Comparison of ENCODE assay signal across 8 mouse cellular contexts in genomic region chr6:122495082-122495881, GRCm38 (mm10). TPM values are rescaled to one million over a fixed set of nuclear protein-coding genes. Genes with fewer than 3 reads are reported as not detected.
A peak's percentile ranks its signal among the peaks of the same experiment; 100 is the strongest.
DNase-seq lines count a peak whose midpoint lies in the region; ATAC-seq and TF ChIP-seq lines count a peak whose summit lies in the region.
"Had no signal": no experiment of that assay in that cellular context is flagged by ENCODE, and none has a peak within 500 bp of the region (broad histone marks: within the 10 kb centered on the region; RNA-seq: fewer than 3 reads in every experiment).

No protein-coding gene starts in this region.

- 0 out of 2 replicates have a peak overlapping the region, but pooled peaks have one; percentile 2 for H3K4me3 ChIP-seq in ES-Bruce4 (ENCODE audit: low read depth, low read length)
- peak overlapping the region; percentile 1; the same call in 1 of the 2 replicates for H3K4me3 ChIP-seq in forebrain, embryonic 12.5 days (replicated peaks)
- peak overlapping the region; percentile 24 for H3K4me3 ChIP-seq in lung, embryonic 15.5 days

- H3K27me3 ChIP-seq in ES-Bruce4 (ENCODE audit: control insufficient read depth, insufficient read depth, low read length, poor library complexity, severe bottlenecking) = no peaks in the 10 kb centered on the region
- H3K27me3 ChIP-seq in forebrain, embryonic 12.5 days = no peaks in the 10 kb centered on the region
- no peaks in the 10 kb centered on the region for H3K27me3 ChIP-seq in lung, embryonic 15.5 days

- no peak for TF ChIP-seq POLR2A in ES-Bruce4 (IDR thresholded peaks at IDR 0.05; ENCODE audit: insufficient read depth, low read length)

- peak overlapping the region; percentile 46 for H3K4me2 ChIP-seq in forebrain, embryonic 12.5 days
- peak overlapping the region; percentile 49 for H3K4me2 ChIP-seq in lung, embryonic 15.5 days

- peaks cover 9% of the 10 kb centered on the region for H3K4me1 ChIP-seq in ES-Bruce4 (ENCODE audit: control insufficient read depth, insufficient read depth, low read length)
- H3K4me1 ChIP-seq in forebrain, embryonic 12.5 days = peaks cover 48% of the 10 kb centered on the region
- H3K4me1 ChIP-seq in lung, embryonic 15.5 days = peaks cover 34% of the 10 kb centered on the region

- H3K9me3 ChIP-seq in ES-Bruce4 (replicated peaks; ENCODE audit: control insufficient read depth, insufficient read depth, low read length, poor library complexity, severe bottlenecking) = no peaks in the 10 kb centered on the region
- no peaks in the 10 kb centered on the region for H3K9me3 ChIP-seq in forebrain, embryonic 12.5 days
- H3K9me3 ChIP-seq in lung, embryonic 15.5 days = no peaks in the 10 kb centered on the region

- no peak for TF ChIP-seq CTCF in ES-Bruce4 (IDR thresholded peaks at IDR 0.05; ENCODE audit: low read depth, low read length)

- ATAC-seq in forebrain, embryonic 12.5 days (ENCODE audit: low FRiP score) = peak; percentile 52; the same call in 1 of the 2 replicates
- peak; percentile 5 for ATAC-seq in inflammation-experienced regulatory T-cells, adult 6 months
- ATAC-seq in lung, embryonic 15.5 days (ENCODE audit: borderline replicate concordance, extremely low read depth, low FRiP score, low TSS enrichment) = peak; percentile 82
- ATAC-seq in megakaryocyte-erythroid progenitor cell, adult 5-6 weeks (replicated peaks; ENCODE audit: low FRiP score, low TSS enrichment, poor library complexity, severe bottlenecking) = no peak

- peak; percentile 46 for DNase-seq in 3T3-L1 (ENCODE audit: low read depth, low spot score)
- DNase-seq in retina, postnatal 1 day = peak; percentile 63

- no peak overlapping the region for H3K27ac ChIP-seq in ES-Bruce4 (ENCODE audit: insufficient read depth, low read length)
- H3K27ac ChIP-seq in forebrain, embryonic 12.5 days = peak overlapping the region; percentile 91
- H3K27ac ChIP-seq in lung, embryonic 15.5 days = peak overlapping the region; percentile 89

- H3K9ac ChIP-seq in ES-Bruce4 (ENCODE audit: low read depth, poor library complexity, severe bottlenecking) = peak overlapping the region; percentile 25
- H3K9ac ChIP-seq in forebrain, embryonic 12.5 days = peak overlapping the region; percentile 38; the same call in 1 of the 2 replicates
- H3K9ac ChIP-seq in lung, embryonic 15.5 days = no peak overlapping the region

- 3% methylated on average over 21 of the region's 21 CpGs for WGBS in forebrain, embryonic 12.5 days
- WGBS in lung, embryonic 15.5 days = 4% methylated on average over 21 of the region's 21 CpGs

- TF ChIP-seq EP300 in ES-Bruce4 (IDR thresholded peaks at IDR 0.05; ENCODE audit: insufficient read depth, low read depth, low read length) = no peak

- H3K36me3 ChIP-seq in ES-Bruce4 (ENCODE audit: control insufficient read depth, insufficient read depth, low read length, poor library complexity, severe bottlenecking) = no peaks in the 10 kb centered on the region
- H3K36me3 ChIP-seq in forebrain, embryonic 12.5 days (replicated peaks) = no peaks in the 10 kb centered on the region
- H3K36me3 ChIP-seq in lung, embryonic 15.5 days = no peaks in the 10 kb centered on the region

RNA-seq across cellular contexts. Expression of gene Rimklb, which starts 3.3 kb away (rescaled TPM):
- 81.4 and 87.4 TPM in 2 replicates for polyA plus RNA-seq in ES-Bruce4 (2011; ENCODE audit: insufficient read depth, insufficient read length, low read depth, missing spikeins)
- polyA plus RNA-seq in forebrain, embryonic 12.5 days (2016; fragmentation: Nextera tagmentation; extraction: Ambion mirVana) = 81.6 and 84.6 TPM in 2 replicates
- polyA plus RNA-seq in inflammation-experienced regulatory T-cells, adult 6 months (2017; shearing (Covaris generic)) = under 1 TPM in 1 of 3 experiments, not detected in 2; 0.09 TPM
- polyA plus RNA-seq in lung, embryonic 15.5 days (2015; fragmentation: Nextera tagmentation; extraction: Ambion mirVana) = 9.1 and 12.3 TPM in 2 replicates
- total RNA-seq in megakaryocyte-erythroid progenitor cell, adult 5-6 weeks (2014; fragmentation: Nextera tagmentation) = not detected in 2 replicates
- total RNA-seq in megakaryocyte-erythroid progenitor cell, adult 5-6 weeks (2017) = not detected in 2 replicates

RNA-seq across cellular contexts. Expression of gene Mfap5, which starts 10.4 kb away (rescaled TPM):
- 3.6 and 3.8 TPM in 2 replicates for polyA plus RNA-seq in ES-Bruce4 (2011; ENCODE audit: insufficient read depth, insufficient read length, low read depth, missing spikeins)
- 0.51 and 0.75 TPM in 2 replicates for polyA plus RNA-seq in forebrain, embryonic 12.5 days (2016; fragmentation: Nextera tagmentation; extraction: Ambion mirVana)
- polyA plus RNA-seq in inflammation-experienced regulatory T-cells, adult 6 months (2017; shearing (Covaris generic)) = not detected
- 17.5 and 19.2 TPM in 2 replicates for polyA plus RNA-seq in lung, embryonic 15.5 days (2015; fragmentation: Nextera tagmentation; extraction: Ambion mirVana)
- not detected in 2 replicates for total RNA-seq in megakaryocyte-erythroid progenitor cell, adult 5-6 weeks (2014; fragmentation: Nextera tagmentation)
- not detected in 2 replicates for total RNA-seq in megakaryocyte-erythroid progenitor cell, adult 5-6 weeks (2017)
- total RNA-seq: neutrophil, adult 5-6 weeks had no signal

RNA-seq across cellular contexts. Expression of gene Aicda, which starts 58.3 kb away (rescaled TPM):
- polyA plus RNA-seq in ES-Bruce4 (2011; ENCODE audit: insufficient read depth, insufficient read length, low read depth, missing spikeins) = 0.55 TPM in 1 of 2 replicates, not detected in the other
- not detected in 2 replicates for polyA plus RNA-seq in forebrain, embryonic 12.5 days (2016; fragmentation: Nextera tagmentation; extraction: Ambion mirVana)
- 1 to 10 TPM in 2 of 3 experiments, under 1 TPM in 1; 0.39 to 3.3 (median 1.2) TPM for polyA plus RNA-seq in inflammation-experienced regulatory T-cells, adult 6 months (2017; shearing (Covaris generic))
- not detected in 2 replicates for polyA plus RNA-seq in lung, embryonic 15.5 days (2015; fragmentation: Nextera tagmentation; extraction: Ambion mirVana)
- not detected in 2 replicates for total RNA-seq in megakaryocyte-erythroid progenitor cell, adult 5-6 weeks (2014; fragmentation: Nextera tagmentation)
- total RNA-seq in megakaryocyte-erythroid progenitor cell, adult 5-6 weeks (2017) = not detected in 2 replicates
